Mouse (Mus musculus): ENCODE measurements around the gene Dpy19l1.

Dpy19l1 gene

GRCm38 (mm10) chr9:24467186-24467585 is 35.8 kb downstream of the Dpy19l1 start:
- no peak for DNase-seq

GRCm38 (mm10) chr9:24466649-24467048 is 36.3 kb downstream of the Dpy19l1 start:
- no peak for DNase-seq

- DNase-seq = no peak
These were observed 41.5 kb downstream of the Dpy19l1 start for GRCm38 (mm10) chr9:24461379-24461961.

- no peak for DNase-seq
These were observed 49.1 kb downstream of the Dpy19l1 start for GRCm38 (mm10) chr9:24453833-24454232.

- no peak for DNase-seq
These were observed 52.0 kb downstream of the Dpy19l1 start for GRCm38 (mm10) chr9:24450976-24451375.

GRCm38 (mm10) chr9:24450524-24450923 is 52.4 kb downstream of the Dpy19l1 start:
- DNase-seq = no peak

- no peak for DNase-seq
These were observed 68.0 kb downstream of the Dpy19l1 start for GRCm38 (mm10) chr9:24434901-24435300.

GRCm38 (mm10) chr9:24429721-24430120 is 73.2 kb downstream of the Dpy19l1 start:
- DNase-seq = no peak

- no peak for DNase-seq
These were observed 77.3 kb downstream of the Dpy19l1 start for GRCm38 (mm10) chr9:24425679-24426078.

GRCm38 (mm10) chr9:24423241-24423640 is 79.7 kb downstream of the Dpy19l1 start:
- no peak for DNase-seq

- peak; percentile 62 for DNase-seq
These were observed 81.1 kb downstream of the Dpy19l1 start for GRCm38 (mm10) chr9:24421888-24422287.

- no peak for DNase-seq
These were observed 81.7 kb downstream of the Dpy19l1 start for GRCm38 (mm10) chr9:24421221-24421620.

- DNase-seq = no peak
These were observed 82.8 kb downstream of the Dpy19l1 start for GRCm38 (mm10) chr9:24420144-24420543.

- DNase-seq = no peak
These were observed 84.7 kb downstream of the Dpy19l1 start for GRCm38 (mm10) chr9:24418281-24418680.

GRCm38 (mm10) chr9:24411483-24411882 is 91.5 kb downstream of the Dpy19l1 start:
- DNase-seq = no peak

- no peak for DNase-seq
These were observed 92.5 kb downstream of the Dpy19l1 start for GRCm38 (mm10) chr9:24410439-24410838.

- no peak for DNase-seq
These were observed 94.9 kb downstream of the Dpy19l1 start for GRCm38 (mm10) chr9:24407992-24408391.

- DNase-seq = no peak
These were observed 108.8 kb downstream of the Dpy19l1 start for GRCm38 (mm10) chr9:24394146-24394545.

- DNase-seq = no peak
These were observed 112.1 kb downstream of the Dpy19l1 start for GRCm38 (mm10) chr9:24390807-24391370.

GRCm38 (mm10) chr9:24387230-24387629 is 115.7 kb downstream of the Dpy19l1 start:
- no peak for DNase-seq

GRCm38 (mm10) chr9:24379321-24379720 is 123.6 kb downstream of the Dpy19l1 start:
- DNase-seq = peak; percentile 66

GRCm38 (mm10) chr9:24378848-24379247 is 124.1 kb downstream of the Dpy19l1 start:
- DNase-seq = no peak

Data from retina, postnatal 1 day (tissue).